Mouse (Mus musculus) heart, embryonic 11.5 days (tissue): ENCODE measurements around the gene Qser1. TPM values are rescaled to one million over a fixed set of nuclear protein-coding genes. Genes with fewer than 3 reads are reported as not detected.

Experiments used
- ATAC-seq: fragments of 200-750 bp; cut with Nextera tagmentation; replicated peaks from 2 replicates; pipeline ENCODE4 v1.8.0; 2017; ENCODE audit warnings: moderate library complexity; ENCODE audit not compliant: insufficient number of reproducible peaks, low FRiP score, low TSS enrichment
- H3K27ac ChIP-seq: fragments of 300-500 bp; sonication (generic); 2 replicates; pipeline ENCODE4 v1.5.1; 2014; ENCODE audit warnings: mild to moderate bottlenecking, low read depth, low read length
- H3K27me3 ChIP-seq: fragments of 300-500 bp; sonication (generic); 2 replicates; pipeline ENCODE4 v1.6.1; 2014; ENCODE audit warnings: mild to moderate bottlenecking, low read length, mixed read lengths; ENCODE audit not compliant: control insufficient read depth, insufficient read depth
- H3K36me3 ChIP-seq: fragments of 300-500 bp; sonication (generic); 2 replicates; pipeline ENCODE4 v1.6.1; 2014; ENCODE audit warnings: mild to moderate bottlenecking, low read length, moderate library complexity, mixed read lengths; ENCODE audit not compliant: control insufficient read depth, insufficient read depth
- H3K4me1 ChIP-seq: fragments of 300-500 bp; sonication (generic); 2 replicates; pipeline ENCODE4 v1.6.1; 2014; ENCODE audit warnings: low read length; ENCODE audit not compliant: control insufficient read depth, insufficient read depth
- H3K4me2 ChIP-seq: fragments of 300-500 bp; sonication (generic); 2 replicates; pipeline ENCODE4 v1.6.1; 2014; ENCODE audit warnings: mild to moderate bottlenecking, moderate library complexity
- H3K4me3 ChIP-seq: fragments of 300-500 bp; sonication (generic); 2 replicates; pipeline ENCODE4 v1.5.1; 2014; ENCODE audit warnings: low read depth, low read length
- H3K9ac ChIP-seq: fragments of 300-500 bp; sonication (generic); 2 replicates; pipeline ENCODE4 v1.6.1; 2014; ENCODE audit warnings: mild to moderate bottlenecking, low read depth, low read length, moderate library complexity
- H3K9me3 ChIP-seq: fragments of 300-500 bp; sonication (generic); replicated peaks from 2 replicates; pipeline ENCODE4 v1.6.1; 2016; ENCODE audit warnings: low read length; ENCODE audit not compliant: control insufficient read depth
- WGBS: fragments of 180-500 bp; shearing (Covaris S2); extraction: QIAGEN DNeasy Blood & Tissue Kit; methylation state at CpG from one replicate; pipeline ENCODE4 v1.1.7; 2014; ENCODE audit not compliant: insufficient replicate concordance; 5-methylcytosine and 5-hydroxymethylcytosine counted together
- polyA plus RNA-seq: library from polyadenylated mRNA; unstranded; fragments of >200 nt; fragmentation: Nextera tagmentation; extraction: Ambion mirVana; gene quantifications from 2 replicates; pipeline ENCODE4 v1.2.1, GENCODE M21; 2014

Gene Qser1
- polyA plus RNA-seq, 1 experiment from 2014 or later = 12.4 TPM

- WGBS = 76% methylated on average over 7 of the region's 7 CpGs
- Histone ChIP-seq H3K27me3 (no peaks in the 10 kb centered on the region), H3K4me3 (no peak overlapping the region), H3K4me1 (no peaks in the 10 kb centered on the region), H3K9me3 (no peaks in the 10 kb centered on the region), H3K4me2 (no peak overlapping the region), H3K36me3 (no peaks in the 10 kb centered on the region), H3K9ac (no peak overlapping the region), H3K27ac (no peak overlapping the region)
- no peak for ATAC-seq
Observed at GRCm38 (mm10) chr2:104732562-104733256, 83.9 kb downstream of the Qser1 start.

DNA sequence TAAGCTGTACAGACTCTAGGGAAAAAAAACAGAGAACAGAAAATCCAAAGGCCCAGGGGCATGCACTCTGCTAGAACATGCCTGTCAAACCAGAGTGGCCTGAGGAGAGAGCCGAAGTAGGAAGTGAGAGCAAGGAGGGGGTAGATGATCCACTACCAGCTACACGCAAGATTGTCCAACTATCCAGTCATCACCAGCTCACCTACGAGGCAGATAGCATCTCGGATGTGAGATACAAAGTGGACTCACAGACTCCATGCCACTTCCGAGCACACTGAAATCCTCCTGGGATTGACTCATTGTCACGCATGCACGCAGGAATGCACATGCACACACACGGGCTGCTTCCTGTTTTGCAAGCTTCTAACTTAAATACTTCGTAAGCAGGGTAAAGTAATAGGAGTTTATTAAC, 84.5 kb downstream of the Qser1 start:
- Histone ChIP-seq H3K4me1 (no peaks in the 10 kb centered on the region), H3K4me3 (no peak overlapping the region), H3K27me3 (no peaks in the 10 kb centered on the region), H3K27ac (no peak overlapping the region), H3K9me3 (no peaks in the 10 kb centered on the region), H3K9ac (no peak overlapping the region), H3K36me3 (no peaks in the 10 kb centered on the region), H3K4me2 (no peak overlapping the region)
- ATAC-seq = no peak
- 72% methylated on average over 9 of the region's 9 CpGs for WGBS

- Histone ChIP-seq H3K4me1 (no peaks in the 10 kb centered on the region), H3K9ac (no peak overlapping the region), H3K4me3 (no peak overlapping the region), H3K27me3 (no peaks in the 10 kb centered on the region), H3K27ac (no peak overlapping the region), H3K36me3 (no peaks in the 10 kb centered on the region), H3K4me2 (no peak overlapping the region), H3K9me3 (no peaks in the 10 kb centered on the region)
- 54% methylated on average over 1 of the region's 1 CpGs for WGBS
- no peak for ATAC-seq
Observed at GRCm38 (mm10) chr2:104727369-104727768, 89.2 kb downstream of the Qser1 start.

DNA sequence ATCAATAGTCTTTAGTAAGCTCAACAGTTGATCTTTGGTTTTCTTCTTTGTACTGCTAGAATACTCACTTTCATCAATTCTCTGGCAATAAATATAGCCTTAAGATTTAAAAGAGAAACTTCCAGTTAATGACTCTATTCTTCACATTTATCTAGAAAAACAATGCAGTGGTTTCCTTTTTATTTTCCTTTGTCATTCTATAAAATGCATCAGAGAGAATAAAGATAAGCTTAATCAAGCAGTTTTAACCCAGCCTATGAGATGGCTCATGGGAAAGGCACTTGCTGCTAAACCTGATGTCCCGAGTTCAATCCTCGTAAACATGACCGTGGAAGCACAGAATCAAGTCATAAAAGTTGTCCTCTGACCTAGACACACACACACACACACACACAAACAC, 94.5 kb downstream of the Qser1 start:
- no peaks in the 10 kb centered on the region for H3K27me3 ChIP-seq
- no peak overlapping the region for H3K4me2 ChIP-seq
- 78% methylated on average over 3 of the region's 3 CpGs for WGBS
- no peak overlapping the region for H3K27ac ChIP-seq
- H3K4me1 ChIP-seq = no peaks in the 10 kb centered on the region
- H3K9ac ChIP-seq = no peak overlapping the region
- no peak overlapping the region for H3K4me3 ChIP-seq
- no peaks in the 10 kb centered on the region for H3K36me3 ChIP-seq
- no peak for ATAC-seq
- H3K9me3 ChIP-seq = no peaks in the 10 kb centered on the region

DNA sequence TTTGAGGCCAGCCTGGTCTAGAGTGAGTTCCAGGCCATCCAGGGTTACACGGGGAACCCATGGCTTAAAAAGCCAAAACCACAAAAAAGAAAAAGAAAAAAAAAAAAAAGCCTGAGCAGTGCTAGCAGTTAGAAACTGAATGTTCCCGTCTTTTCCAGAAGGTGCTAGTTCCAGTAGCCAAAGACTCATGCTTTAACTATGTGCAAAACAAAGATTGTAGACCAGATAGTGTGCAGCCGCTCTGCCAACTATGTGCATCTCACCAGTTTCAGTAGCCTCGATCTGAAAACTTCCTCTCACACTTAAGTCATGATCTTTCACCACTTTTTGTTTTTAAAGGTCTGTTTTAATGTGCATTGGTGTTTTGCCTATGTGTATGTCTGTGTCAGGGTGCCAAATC, 98.7 kb downstream of the Qser1 start:
- H3K9ac ChIP-seq = no peak overlapping the region
- H3K4me2 ChIP-seq = no peak overlapping the region
- no peak overlapping the region for H3K27ac ChIP-seq
- WGBS = 73% methylated on average over 4 of the region's 4 CpGs
- H3K4me1 ChIP-seq = no peaks in the 10 kb centered on the region
- no peak for ATAC-seq
- no peaks in the 10 kb centered on the region for H3K9me3 ChIP-seq
- no peaks in the 10 kb centered on the region for H3K36me3 ChIP-seq
- H3K4me3 ChIP-seq = no peak overlapping the region
- no peaks in the 10 kb centered on the region for H3K27me3 ChIP-seq

GRCm38 (mm10) chr2:104717231-104717735, 99.3 kb downstream of the Qser1 start:
- H3K9me3 ChIP-seq = no peaks in the 10 kb centered on the region
- 88% methylated on average over 2 of the region's 2 CpGs for WGBS
- ATAC-seq = no peak
- no peaks in the 10 kb centered on the region for H3K36me3 ChIP-seq
- no peaks in the 10 kb centered on the region for H3K27me3 ChIP-seq
- H3K27ac ChIP-seq = no peak overlapping the region
- no peak overlapping the region for H3K4me3 ChIP-seq
- H3K4me2 ChIP-seq = no peak overlapping the region
- no peaks in the 10 kb centered on the region for H3K4me1 ChIP-seq
- H3K9ac ChIP-seq = no peak overlapping the region

DNA sequence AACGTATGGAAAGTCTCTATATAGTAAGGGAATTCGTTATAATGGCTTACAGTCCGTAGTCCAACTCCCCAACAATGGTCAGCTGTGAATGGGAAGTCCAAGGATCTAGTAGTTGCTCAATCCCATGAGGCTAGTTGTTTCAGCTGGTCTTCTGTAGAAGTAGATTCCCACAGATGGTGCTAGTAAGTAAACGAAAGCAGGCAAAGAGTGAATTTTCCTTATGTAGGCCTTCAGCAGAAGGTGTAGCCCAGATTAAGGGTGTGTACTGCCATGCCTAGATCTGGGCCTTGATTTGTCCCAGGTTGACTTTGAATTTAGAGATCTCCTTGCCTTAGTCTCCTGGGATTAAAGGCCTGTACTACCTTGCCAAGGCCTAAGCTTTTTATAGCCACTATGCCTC, 100.3 kb downstream of the Qser1 start, which contains the start of gene Pin1rt1:
TSS of gene Pin1rt1 (minus strand) at position 101 of the 400 bp plus-strand sequence.
- Histone ChIP-seq H3K9ac (no peak within 1 kb of the TSS), H3K4me1 (no peaks in the 10 kb centered on the region), H3K27ac (no peak within 1 kb of the TSS), H3K36me3 (no peaks in the 10 kb centered on the region), H3K4me3 (no peak within 1 kb of the TSS), H3K27me3 (no peaks in the 10 kb centered on the region), H3K9me3 (no peaks in the 10 kb centered on the region), H3K4me2 (no peak within 1 kb of the TSS)
- 83% methylated on average over 4 of the region's 4 CpGs for WGBS
- no peak for ATAC-seq

GRCm38 (mm10) chr2:104714254-104714691, 102.3 kb downstream of the Qser1 start:
- Histone ChIP-seq H3K27ac (no peak overlapping the region), H3K9ac (no peak overlapping the region), H3K27me3 (no peaks in the 10 kb centered on the region), H3K4me2 (peak overlapping the region; percentile 16; the same call in 1 of the 2 replicates), H3K4me3 (no peak overlapping the region), H3K9me3 (no peaks in the 10 kb centered on the region), H3K36me3 (no peaks in the 10 kb centered on the region), H3K4me1 (0 out of 2 replicates have a peak, but pooled peaks cover 2% of the 10 kb centered on the region)
- 31% methylated on average over 15 of the region's 15 CpGs for WGBS
- ATAC-seq = no peak

DNA sequence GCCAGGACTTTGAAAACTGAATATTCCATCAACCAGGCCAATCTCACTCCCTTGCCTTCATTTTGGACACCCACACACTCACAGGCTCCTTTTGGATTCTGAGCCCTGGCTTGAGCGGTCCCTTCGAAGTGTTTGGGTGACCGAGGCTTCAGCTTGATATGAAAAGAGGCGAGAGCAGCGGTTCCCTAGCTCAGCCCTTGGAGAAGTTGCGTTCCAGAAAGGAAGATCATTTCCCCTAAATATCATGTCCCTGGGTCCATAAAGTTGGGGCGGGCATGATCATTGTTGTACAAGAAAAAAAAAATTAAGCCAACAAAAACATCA, 104.1 kb downstream of the Qser1 start:
- no peaks in the 10 kb centered on the region for H3K9me3 ChIP-seq
- peak overlapping the region; percentile 86 for H3K9ac ChIP-seq
- peak overlapping the region; percentile 87 for H3K4me3 ChIP-seq
- no peak for ATAC-seq
- peak overlapping the region; percentile 83 for H3K4me2 ChIP-seq
- 2% methylated on average over 7 of the region's 7 CpGs for WGBS
- H3K4me1 ChIP-seq = 0 out of 2 replicates have a peak, but pooled peaks cover 2% of the 10 kb centered on the region
- 0 out of 2 replicates have a peak overlapping the region, but pooled peaks have one; percentile 46 for H3K27ac ChIP-seq
- no peaks in the 10 kb centered on the region for H3K27me3 ChIP-seq
- H3K36me3 ChIP-seq = no peaks in the 10 kb centered on the region
